Mouse (Mus musculus) heart, embryonic 12.5 days (tissue): ENCODE data around the gene Cdkn2b. TPM values are rescaled to one million over a fixed set of nuclear protein-coding genes. Genes with fewer than 3 reads are reported as not detected.

Experiments used
- ATAC-seq: fragments of 200-750 bp; cut with Nextera tagmentation; 2 replicates; pipeline ENCODE4 v1.8.0; 2017; ENCODE audit warnings: moderate TSS enrichment, moderate library complexity; ENCODE audit not compliant: insufficient number of reproducible peaks, low FRiP score
- H3K27ac ChIP-seq: fragments of 300-500 bp; sonication (generic); 2 replicates; pipeline ENCODE4 v1.5.1; 2016; ENCODE audit warnings: mild to moderate bottlenecking, moderate library complexity; ENCODE audit not compliant: poor library complexity, severe bottlenecking
- H3K27me3 ChIP-seq: fragments of 300-500 bp; sonication (generic); replicated peaks from 2 replicates; pipeline ENCODE4 v1.6.1; 2016; ENCODE audit warnings: mild to moderate bottlenecking, moderate library complexity
- H3K36me3 ChIP-seq: fragments of 300-500 bp; sonication (generic); 2 replicates; pipeline ENCODE4 v1.6.1; 2016; ENCODE audit warnings: mild to moderate bottlenecking, moderate library complexity
- H3K4me1 ChIP-seq: fragments of 300-500 bp; sonication (generic); replicated peaks from 2 replicates; pipeline ENCODE4 v1.6.1; 2016; ENCODE audit warnings: mild to moderate bottlenecking
- H3K4me2 ChIP-seq: fragments of 300-500 bp; sonication (generic); 2 replicates; pipeline ENCODE4 v1.6.1; 2016; ENCODE audit warnings: mild to moderate bottlenecking, moderate library complexity
- H3K4me3 ChIP-seq: fragments of 300-500 bp; sonication (generic); 2 replicates; pipeline ENCODE4 v1.5.1; 2016; ENCODE audit warnings: mild to moderate bottlenecking
- H3K9ac ChIP-seq: fragments of 300-500 bp; sonication (generic); 2 replicates; pipeline ENCODE4 v1.6.1; 2016; ENCODE audit warnings: mild to moderate bottlenecking, moderate library complexity
- H3K9me3 ChIP-seq: fragments of 300-500 bp; sonication (generic); replicated peaks from 2 replicates; pipeline ENCODE4 v1.6.1; 2016; ENCODE audit warnings: mild to moderate bottlenecking, moderate library complexity
- WGBS: fragments of 180-500 bp; shearing (Covaris S2); methylation state at CpG from one replicate; pipeline ENCODE4 v1.1.7; 2016; 5-methylcytosine and 5-hydroxymethylcytosine counted together
- polyA plus RNA-seq: library from polyadenylated mRNA; unstranded; fragments of >200 nt; fragmentation: Nextera tagmentation; extraction: Ambion mirVana; gene quantifications from 2 replicates; pipeline ENCODE4 v1.2.1, GENCODE M21; 2016

Cdkn2b gene
- polyA plus RNA-seq, 1 experiment from 2014 or later: 1.8 TPM

GRCm38 (mm10) chr4:89289028-89289427 is 21.8 kb downstream of the Cdkn2b start:
- no peak overlapping the region for H3K4me2 ChIP-seq
- no peak overlapping the region for H3K4me3 ChIP-seq
- no peak overlapping the region for H3K9ac ChIP-seq
- H3K36me3 ChIP-seq: no peaks in the 10 kb centered on the region
- H3K27ac ChIP-seq: no peak overlapping the region
- peaks cover 71% of the 10 kb centered on the region for H3K27me3 ChIP-seq
- no peak for ATAC-seq
- WGBS: 4% methylated on average over 4 of the region's 4 CpGs
- H3K9me3 ChIP-seq: no peaks in the 10 kb centered on the region
- peaks cover 1% of the 10 kb centered on the region for H3K4me1 ChIP-seq

GRCm38 (mm10) chr4:89286566-89286965 is 24.3 kb downstream of the Cdkn2b start:
- no peak overlapping the region for H3K4me2 ChIP-seq
- H3K27ac ChIP-seq: no peak overlapping the region
- no peaks in the 10 kb centered on the region for H3K9me3 ChIP-seq
- H3K9ac ChIP-seq: no peak overlapping the region
- H3K4me1 ChIP-seq: peaks cover 5% of the 10 kb centered on the region
- peaks cover 75% of the 10 kb centered on the region for H3K27me3 ChIP-seq
- H3K36me3 ChIP-seq: no peaks in the 10 kb centered on the region
- no peak overlapping the region for H3K4me3 ChIP-seq
- ATAC-seq: no peak
- 11% methylated on average over 1 of the region's 1 CpGs for WGBS

- Histone ChIP-seq H3K36me3 (no peaks in the 10 kb centered on the region), H3K27me3 (peaks cover 76% of the 10 kb centered on the region), H3K9me3 (no peaks in the 10 kb centered on the region), H3K4me1 (peaks cover 5% of the 10 kb centered on the region), H3K4me2 (no peak overlapping the region), H3K9ac (no peak overlapping the region), H3K27ac (no peak overlapping the region), H3K4me3 (no peak overlapping the region)
- ATAC-seq: no peak
- 31% methylated on average over 7 of the region's 7 CpGs for WGBS
Measured at GRCm38 (mm10) chr4:89285688-89286087, 25.2 kb downstream of the Cdkn2b start.

- 1% methylated on average over 12 of the region's 12 CpGs for WGBS
- Histone ChIP-seq H3K9ac (no peak overlapping the region), H3K9me3 (no peaks in the 10 kb centered on the region), H3K27me3 (peaks cover 70% of the 10 kb centered on the region), H3K36me3 (no peaks in the 10 kb centered on the region), H3K4me3 (no peak overlapping the region), H3K4me2 (no peak overlapping the region), H3K4me1 (peaks cover 5% of the 10 kb centered on the region), H3K27ac (no peak overlapping the region)
- ATAC-seq: no peak
Measured at GRCm38 (mm10) chr4:89282661-89283060, 28.2 kb downstream of the Cdkn2b start.

GRCm38 (mm10) chr4:89282036-89282566 is 28.7 kb downstream of the Cdkn2b start:
- Histone ChIP-seq H3K9ac (no peak overlapping the region), H3K36me3 (no peaks in the 10 kb centered on the region), H3K27me3 (peaks cover 71% of the 10 kb centered on the region), H3K4me3 (peak overlapping the region; percentile 22), H3K4me1 (peaks cover 5% of the 10 kb centered on the region), H3K4me2 (peak overlapping the region; percentile 56), H3K9me3 (no peaks in the 10 kb centered on the region), H3K27ac (no peak overlapping the region)
- WGBS: under 1% methylated on average over 25 of the region's 25 CpGs
- ATAC-seq: peak; percentile 64; the same call in 1 of the 2 replicates

- Histone ChIP-seq H3K27me3 (peaks cover 75% of the 10 kb centered on the region), H3K27ac (no peak overlapping the region), H3K9me3 (no peaks in the 10 kb centered on the region), H3K9ac (no peak overlapping the region), H3K4me2 (no peak overlapping the region), H3K4me3 (no peak overlapping the region), H3K4me1 (peaks cover 5% of the 10 kb centered on the region), H3K36me3 (no peaks in the 10 kb centered on the region)
- no peak for ATAC-seq
- 2% methylated on average over 7 of the region's 7 CpGs for WGBS
Measured at GRCm38 (mm10) chr4:89281236-89281635, 29.6 kb downstream of the Cdkn2b start.

- H3K4me1 ChIP-seq: peaks cover 7% of the 10 kb centered on the region
- H3K9me3 ChIP-seq: no peaks in the 10 kb centered on the region
- H3K4me3 ChIP-seq: no peak overlapping the region
- H3K9ac ChIP-seq: no peak overlapping the region
- WGBS: 2% methylated on average over 2 of the region's 2 CpGs
- ATAC-seq: no peak
- no peak overlapping the region for H3K4me2 ChIP-seq
- peaks cover 82% of the 10 kb centered on the region for H3K27me3 ChIP-seq
- no peak overlapping the region for H3K27ac ChIP-seq
- H3K36me3 ChIP-seq: no peaks in the 10 kb centered on the region
Measured at GRCm38 (mm10) chr4:89279641-89280040, 31.2 kb downstream of the Cdkn2b start.

- Histone ChIP-seq H3K36me3 (no peaks in the 10 kb centered on the region), H3K27me3 (peaks cover 89% of the 10 kb centered on the region), H3K9me3 (no peaks in the 10 kb centered on the region), H3K4me3 (no peak overlapping the region), H3K27ac (no peak overlapping the region), H3K4me1 (peaks cover 18% of the 10 kb centered on the region), H3K9ac (no peak overlapping the region), H3K4me2 (no peak overlapping the region)
- no peak for ATAC-seq
- WGBS: 4% methylated on average over 5 of the region's 5 CpGs
Measured at GRCm38 (mm10) chr4:89277381-89277940, 33.4 kb downstream of the Cdkn2b start.

- Histone ChIP-seq H3K27me3 (peaks cover 89% of the 10 kb centered on the region), H3K9me3 (no peaks in the 10 kb centered on the region), H3K9ac (no peak overlapping the region), H3K36me3 (no peaks in the 10 kb centered on the region), H3K4me3 (no peak overlapping the region), H3K27ac (no peak overlapping the region), H3K4me2 (no peak overlapping the region), H3K4me1 (peaks cover 13% of the 10 kb centered on the region)
- no peak for ATAC-seq
- WGBS: 1% methylated on average over 37 of the region's 37 CpGs
Measured at GRCm38 (mm10) chr4:89276669-89277219, 34.1 kb downstream of the Cdkn2b start.

- Histone ChIP-seq H3K36me3 (no peaks in the 10 kb centered on the region), H3K4me1 (peaks cover 13% of the 10 kb centered on the region), H3K27ac (no peak overlapping the region), H3K9ac (no peak overlapping the region), H3K4me2 (no peak overlapping the region), H3K4me3 (no peak overlapping the region), H3K27me3 (peaks cover 86% of the 10 kb centered on the region), H3K9me3 (no peaks in the 10 kb centered on the region)
- no peak for ATAC-seq
- whole genome bisulfite sequencing: 3% methylated on average over 25 of the region's 25 CpGs
Measured at GRCm38 (mm10) chr4:89275811-89276584, 34.8 kb downstream of the Cdkn2b start.

- Histone ChIP-seq H3K4me2 (no peak overlapping the region), H3K27ac (no peak overlapping the region), H3K4me3 (0 out of 2 replicates have a peak overlapping the region, but pooled peaks have one; percentile 11), H3K9me3 (no peaks in the 10 kb centered on the region), H3K36me3 (no peaks in the 10 kb centered on the region), H3K4me1 (peaks cover 13% of the 10 kb centered on the region), H3K9ac (no peak overlapping the region), H3K27me3 (peaks cover 87% of the 10 kb centered on the region)
- no peak for ATAC-seq
- WGBS: 1% methylated on average over 24 of the region's 24 CpGs
Measured at GRCm38 (mm10) chr4:89274829-89275548, 35.9 kb downstream of the Cdkn2b start.
